Mouse (Mus musculus) lung, embryonic 14.5 days (tissue): Measurements from ENCODE around the gene G3bp2. TPM values are rescaled to one million over a fixed set of nuclear protein-coding genes. Genes with fewer than 3 reads are reported as not detected.

ENCODE experiments used
- ATAC-seq: fragments of 200-750 bp; cut with Nextera tagmentation; 2 replicates; pipeline ENCODE4 v1.8.0; 2017; ENCODE audit warnings: mild to moderate bottlenecking, moderate TSS enrichment, moderate library complexity; ENCODE audit not compliant: insufficient read depth
- DNase-seq: peaks from one replicate; pipeline ENCODE4 v3.0.0-alpha.2; 2015
- H3K27ac ChIP-seq: fragments of 300-500 bp; sonication (generic); 2 replicates; pipeline ENCODE4 v1.5.1; 2014; ENCODE audit warnings: low read depth, mild to moderate bottlenecking, moderate library complexity
- H3K27me3 ChIP-seq: fragments of 300-500 bp; sonication (generic); 2 replicates; pipeline ENCODE4 v1.6.1; 2014; ENCODE audit warnings: low read length, control low read depth; ENCODE audit not compliant: insufficient read depth
- H3K36me3 ChIP-seq: fragments of 300-500 bp; sonication (generic); 2 replicates; pipeline ENCODE4 v1.6.1; 2014; ENCODE audit warnings: control low read depth; ENCODE audit not compliant: insufficient read depth
- H3K4me1 ChIP-seq: fragments of 300-500 bp; sonication (generic); 2 replicates; pipeline ENCODE4 v1.6.1; 2014; ENCODE audit warnings: antibody characterized with exemption, control low read depth; ENCODE audit not compliant: insufficient read depth
- H3K4me2 ChIP-seq: fragments of 300-500 bp; sonication (generic); 2 replicates; pipeline ENCODE4 v1.6.1; 2014; ENCODE audit warnings: mild to moderate bottlenecking
- H3K4me3 ChIP-seq: fragments of 300-500 bp; sonication (generic); 2 replicates; pipeline ENCODE4 v1.5.1; 2014; ENCODE audit warnings: low read depth, low read length
- H3K9ac ChIP-seq: fragments of 300-500 bp; sonication (generic); 2 replicates; pipeline ENCODE4 v1.6.1; 2014
- H3K9me3 ChIP-seq: fragments of 300-500 bp; sonication (generic); 2 replicates; pipeline ENCODE4 v1.6.1; 2016; ENCODE audit warnings: low read depth, low read length, control low read depth
- CTCF ChIP-seq: IDR thresholded peaks from 2 replicates; pipeline ENCODE4 v1.5.1; 2016; ENCODE audit warnings: antibody characterized with exemption, low read depth
- WGBS: fragments of 180-500 bp; shearing (Covaris S2); extraction: QIAGEN DNeasy Blood & Tissue Kit; methylation state at CpG from one replicate; pipeline ENCODE4 v1.1.7; 2014; 5-methylcytosine and 5-hydroxymethylcytosine counted together
- polyA plus RNA-seq: library from polyadenylated mRNA; unstranded; fragments of >200 nt; fragmentation: Nextera tagmentation; extraction: Ambion mirVana; gene quantifications from 2 replicates; pipeline ENCODE4 v1.2.1, GENCODE M21; 2014

G3bp2 gene
- polyA plus RNA-seq, 1 experiment from 2014 or later, result 166 TPM

DNA sequence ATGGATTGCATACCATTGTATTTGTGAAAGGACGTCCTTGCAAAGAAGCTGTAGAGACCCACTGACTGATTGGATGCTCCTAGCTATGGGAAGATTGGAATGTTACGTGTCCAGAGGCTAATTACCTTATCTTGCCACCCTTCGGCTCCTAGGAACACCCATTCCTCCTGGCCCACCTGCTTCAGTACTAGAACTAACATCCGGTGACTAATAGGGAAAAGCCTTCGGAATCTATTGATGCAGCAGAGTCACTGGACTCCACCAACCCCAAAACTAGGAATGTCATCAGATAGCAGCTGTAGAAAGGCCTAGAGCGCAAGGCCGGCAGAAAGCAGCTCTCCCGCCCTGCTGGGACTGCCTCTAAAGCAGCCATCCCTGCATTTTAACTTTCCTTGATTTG lies 18.1 kb upstream of the G3bp2 start:
- Histone ChIP-seq H3K27me3 (no peaks in the 10 kb centered on the region), H3K27ac (no peak overlapping the region), H3K4me3 (no peak overlapping the region), H3K4me1 (no peaks in the 10 kb centered on the region), H3K9me3 (no peaks in the 10 kb centered on the region), H3K36me3 (no peaks in the 10 kb centered on the region), H3K9ac (no peak overlapping the region), H3K4me2 (no peak overlapping the region)
- no peak for ATAC-seq
- no peak for DNase-seq
- 87% methylated on average over 8 of the region's 8 CpGs for WGBS
- TF ChIP-seq CTCF, result no peak

GRCm38 (mm10) chr5:92098351-92099109 lies 15.0 kb upstream of the G3bp2 start:
- DNase-seq (no peak), ATAC-seq (no peak)
- TF ChIP-seq CTCF, result no peak
- Histone ChIP-seq H3K4me2 (no peak overlapping the region), H3K27ac (no peak overlapping the region), H3K9me3 (no peaks in the 10 kb centered on the region), H3K4me3 (no peak overlapping the region), H3K36me3 (no peaks in the 10 kb centered on the region), H3K9ac (no peak overlapping the region), H3K4me1 (no peaks in the 10 kb centered on the region), H3K27me3 (no peaks in the 10 kb centered on the region)
- WGBS, result 65% methylated on average over 13 of the region's 13 CpGs

- H3K27ac ChIP-seq, result no peak overlapping the region
- DNase-seq (no peak), ATAC-seq (no peak)
- H3K4me3 ChIP-seq, result no peak overlapping the region
- no peaks in the 10 kb centered on the region for H3K27me3 ChIP-seq
- WGBS, result 91% methylated on average over 4 of the region's 4 CpGs
- no peak overlapping the region for H3K9ac ChIP-seq
- no peak overlapping the region for H3K4me2 ChIP-seq
- no peak for TF ChIP-seq CTCF
- H3K9me3 ChIP-seq, result no peaks in the 10 kb centered on the region
- no peaks in the 10 kb centered on the region for H3K4me1 ChIP-seq
- H3K36me3 ChIP-seq, result no peaks in the 10 kb centered on the region
These were observed 14.3 kb upstream of the G3bp2 start for GRCm38 (mm10) chr5:92097779-92098178.

DNA sequence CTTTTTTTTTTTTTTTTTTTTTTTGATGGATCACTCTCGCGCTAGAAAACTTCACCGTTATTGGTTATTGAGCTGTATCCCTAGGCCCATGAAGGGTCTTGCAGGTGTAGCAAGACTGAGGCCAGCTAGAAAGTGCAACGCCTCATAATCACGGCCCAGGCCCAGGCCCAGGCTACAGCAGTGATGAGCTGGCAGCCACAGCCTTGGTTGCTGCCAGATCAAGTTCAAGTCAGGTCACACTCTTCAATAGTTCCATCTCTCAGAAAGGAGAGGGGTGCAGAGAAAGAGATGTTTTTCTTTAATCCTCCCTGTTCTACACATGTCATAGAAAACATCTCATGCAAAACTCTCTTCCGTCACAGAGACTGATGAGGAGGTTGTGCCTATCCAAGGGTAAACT lies 13.3 kb upstream of the G3bp2 start:
- no peak overlapping the region for H3K4me2 ChIP-seq
- H3K9me3 ChIP-seq, result no peaks in the 10 kb centered on the region
- no peak overlapping the region for H3K27ac ChIP-seq
- TF ChIP-seq CTCF, result no peak
- 83% methylated on average over 6 of the region's 6 CpGs for WGBS
- no peak for DNase-seq
- H3K9ac ChIP-seq, result no peak overlapping the region
- H3K36me3 ChIP-seq, result no peaks in the 10 kb centered on the region
- ATAC-seq, result no peak
- no peak overlapping the region for H3K4me3 ChIP-seq
- no peaks in the 10 kb centered on the region for H3K4me1 ChIP-seq
- no peaks in the 10 kb centered on the region for H3K27me3 ChIP-seq

DNA sequence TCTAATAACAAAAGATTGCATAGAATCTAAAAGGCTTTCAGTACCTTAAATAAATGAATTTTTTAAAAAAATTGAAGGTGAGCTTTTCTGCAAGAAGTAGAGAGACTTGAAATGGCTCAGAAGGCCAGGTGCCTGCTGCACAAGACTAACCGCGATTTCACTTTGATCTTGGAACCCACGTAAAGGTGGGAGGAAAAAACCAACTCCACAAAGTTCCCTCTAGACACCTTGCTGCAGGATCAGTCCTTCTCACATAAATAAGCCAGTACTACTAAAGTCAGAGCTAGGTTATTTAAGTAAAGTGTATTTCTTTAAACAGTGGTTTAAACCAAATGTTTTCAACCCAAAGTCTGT lies 10.5 kb upstream of the G3bp2 start:
- no peak overlapping the region for H3K9ac ChIP-seq
- no peaks in the 10 kb centered on the region for H3K4me1 ChIP-seq
- no peak overlapping the region for H3K27ac ChIP-seq
- ATAC-seq, result no peak
- 75% methylated on average over 3 of the region's 3 CpGs for WGBS
- no peaks in the 10 kb centered on the region for H3K9me3 ChIP-seq
- DNase-seq, result no peak
- no peak for TF ChIP-seq CTCF
- H3K27me3 ChIP-seq, result no peaks in the 10 kb centered on the region
- H3K4me2 ChIP-seq, result no peak overlapping the region
- no peak overlapping the region for H3K4me3 ChIP-seq
- no peaks in the 10 kb centered on the region for H3K36me3 ChIP-seq

GRCm38 (mm10) chr5:92093263-92094061 lies 9.9 kb upstream of the G3bp2 start:
- no peak overlapping the region for H3K4me2 ChIP-seq
- H3K4me3 ChIP-seq, result no peak overlapping the region
- no peak for TF ChIP-seq CTCF
- H3K27me3 ChIP-seq, result no peaks in the 10 kb centered on the region
- H3K4me1 ChIP-seq, result no peaks in the 10 kb centered on the region
- ATAC-seq (no peak), DNase-seq (no peak)
- no peak overlapping the region for H3K9ac ChIP-seq
- WGBS, result 64% methylated on average over 15 of the region's 15 CpGs
- no peaks in the 10 kb centered on the region for H3K9me3 ChIP-seq
- no peak overlapping the region for H3K27ac ChIP-seq
- H3K36me3 ChIP-seq, result no peaks in the 10 kb centered on the region

DNA sequence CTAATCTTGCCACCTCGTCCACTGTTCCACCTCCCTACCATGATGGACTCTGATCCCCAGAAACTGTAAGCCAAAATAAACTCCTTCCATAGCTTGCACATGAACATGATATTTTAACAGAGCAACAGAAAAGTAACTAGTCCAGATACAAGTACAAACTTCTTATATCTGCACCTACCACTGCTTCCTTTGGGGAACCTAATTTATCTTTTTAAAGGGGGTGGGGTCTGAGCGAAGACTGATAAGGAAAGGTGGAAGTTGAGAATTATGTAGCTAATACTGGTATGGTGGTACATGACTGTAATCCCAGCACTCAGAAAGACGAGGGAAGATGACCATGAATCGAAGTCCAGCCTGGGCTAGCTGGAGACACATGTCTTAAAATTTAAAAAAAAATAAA lies 4.0 kb upstream of the G3bp2 start:
- Histone ChIP-seq H3K9me3 (no peaks in the 10 kb centered on the region), H3K4me3 (no peak overlapping the region), H3K4me1 (no peaks in the 10 kb centered on the region), H3K4me2 (no peak overlapping the region), H3K27me3 (no peaks in the 10 kb centered on the region), H3K27ac (no peak overlapping the region), H3K36me3 (no peaks in the 10 kb centered on the region), H3K9ac (no peak overlapping the region)
- ATAC-seq (no peak), DNase-seq (no peak)
- WGBS, result 86% methylated on average over 4 of the region's 4 CpGs
- no peak for TF ChIP-seq CTCF
